Mouse (Mus musculus) hindlimb bud, embryonic 11.5 days (tissue): ENCODE data around the gene Tmem11.
"Not testable (repeated sequence)": the region's sequence is repeated elsewhere in the genome, so short reads cannot be mapped to it uniquely, and the experiment has no call there.

ENCODE experiments used
- DNase-seq: peaks from one replicate; pipeline ENCODE4 v3.0.0-alpha.2; 2012; ENCODE audit warnings: low read depth, low spot score; ENCODE audit errors: extremely low spot score

Gene Tmem11

GRCm38 (mm10) chr11:60889861-60890260 lies 10.8 kb upstream of the Tmem11 start:
- no peak for DNase-seq

DNA sequence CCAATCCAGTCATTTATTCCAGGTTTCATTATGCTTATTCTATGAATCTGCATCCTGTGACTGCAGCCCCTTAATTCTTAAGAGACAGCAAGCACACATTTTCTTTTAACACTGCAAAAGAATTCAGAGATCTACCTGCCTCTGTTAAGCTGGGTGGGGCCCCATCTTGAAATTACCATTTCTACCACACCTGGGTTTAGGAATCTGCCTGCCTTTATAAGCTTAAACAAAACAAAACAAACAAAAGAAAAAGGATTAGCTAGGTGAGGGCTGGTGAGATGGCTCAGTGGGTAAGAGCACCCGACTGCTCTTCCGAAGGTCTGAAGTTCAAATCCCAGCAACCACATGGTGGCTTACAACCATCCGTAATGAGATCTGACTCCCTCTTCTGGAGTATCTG lies 7.9 kb upstream of the Tmem11 start:
- not testable (repeated sequence) for DNase-seq

DNA sequence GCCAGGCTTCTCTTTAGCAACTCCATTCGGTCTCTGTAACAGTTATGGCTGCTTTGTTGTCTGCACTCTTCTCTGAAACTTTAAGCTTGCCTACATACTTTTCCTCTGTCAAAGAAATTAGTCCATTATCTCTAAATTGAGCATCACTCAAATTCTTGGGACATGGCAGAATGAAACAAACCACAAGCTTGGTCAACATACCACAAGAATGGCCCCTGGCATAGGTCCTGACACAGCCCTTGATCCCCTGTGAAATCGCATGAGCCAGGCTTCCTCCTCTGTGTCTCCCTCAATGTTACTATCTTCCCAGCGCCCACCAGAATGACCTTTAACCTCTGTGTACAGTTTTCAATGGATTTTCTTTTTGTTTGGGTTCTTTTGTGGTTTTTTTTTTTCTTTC lies 3.3 kb upstream of the Tmem11 start:
- no peak for DNase-seq

DNA sequence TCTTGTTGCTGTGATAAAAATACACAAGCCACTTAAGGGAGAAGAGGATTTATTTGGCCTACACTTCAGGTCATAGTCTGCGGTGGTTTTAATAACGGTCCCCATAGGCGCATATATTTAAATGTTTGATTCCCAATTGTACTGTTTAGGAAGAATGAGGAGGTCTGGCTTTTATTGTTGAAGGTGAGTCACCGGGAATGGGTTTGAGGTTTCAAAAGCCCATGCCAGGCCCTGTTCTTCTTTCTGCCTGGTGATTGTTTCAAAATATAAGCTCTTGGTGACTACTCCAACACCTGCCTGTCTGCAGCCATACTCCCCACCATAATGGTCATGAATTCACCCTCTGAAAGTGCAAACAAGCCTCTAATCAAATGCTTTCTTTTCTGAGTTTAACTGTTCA lies 1.5 kb upstream of the Tmem11 start:
- no peak for DNase-seq

DNA sequence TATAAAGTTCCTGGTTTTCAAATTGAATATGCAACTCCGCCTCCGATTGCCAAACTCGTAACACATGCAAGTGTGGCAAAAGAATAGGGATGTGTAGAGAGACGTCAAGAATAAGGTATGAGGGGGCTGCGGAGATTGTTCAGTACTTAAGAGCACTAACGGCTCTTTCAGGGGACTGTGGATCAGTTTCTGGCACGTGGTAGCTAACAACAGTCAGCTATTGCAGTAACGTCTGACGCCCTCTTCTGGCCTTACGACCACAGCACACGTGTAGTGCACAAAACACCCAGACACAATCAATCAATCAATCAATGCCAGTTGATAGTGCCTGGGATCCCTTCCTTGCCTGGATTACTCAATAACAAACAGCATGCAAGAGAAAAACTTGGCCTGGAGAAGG lies 351 bp upstream of the Tmem11 start:
- DNase-seq: peak; percentile 33

- no peak for DNase-seq
These were observed 938 bp downstream of the Tmem11 start for GRCm38 (mm10) chr11:60878056-60878612.

GRCm38 (mm10) chr11:60873101-60873500 lies 6.0 kb downstream of the Tmem11 start:
- no peak for DNase-seq

DNA sequence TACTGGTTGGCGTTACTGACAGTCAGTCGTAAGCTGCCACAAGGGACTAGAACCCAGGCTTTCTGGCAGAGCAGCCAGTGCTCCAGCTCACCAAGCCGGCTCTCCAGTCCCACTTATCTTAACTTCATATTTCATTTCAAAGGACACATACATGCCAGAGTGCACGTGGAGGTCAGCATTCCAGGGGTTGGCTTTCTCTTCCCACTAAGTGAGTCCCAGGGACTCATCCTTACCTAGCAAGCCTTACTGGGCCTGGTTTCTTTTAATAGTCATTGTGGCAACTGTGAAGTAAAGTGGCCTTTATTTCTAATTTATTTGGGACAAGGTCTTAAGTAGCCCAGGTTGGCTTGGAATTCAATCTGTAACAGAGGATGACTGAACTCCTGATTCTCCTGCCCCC lies 7.7 kb downstream of the Tmem11 start:
- DNase-seq: no peak

GRCm38 (mm10) chr11:60869471-60869870 lies 9.6 kb downstream of the Tmem11 start:
- not testable (repeated sequence) for DNase-seq

- DNase-seq: no peak
These were observed 11.2 kb downstream of the Tmem11 start for GRCm38 (mm10) chr11:60867904-60868303.

- DNase-seq: no peak
These were observed 11.6 kb downstream of the Tmem11 start for GRCm38 (mm10) chr11:60867456-60867855.

- no peak for DNase-seq
These were observed 13.1 kb downstream of the Tmem11 start for GRCm38 (mm10) chr11:60866021-60866420.

DNA sequence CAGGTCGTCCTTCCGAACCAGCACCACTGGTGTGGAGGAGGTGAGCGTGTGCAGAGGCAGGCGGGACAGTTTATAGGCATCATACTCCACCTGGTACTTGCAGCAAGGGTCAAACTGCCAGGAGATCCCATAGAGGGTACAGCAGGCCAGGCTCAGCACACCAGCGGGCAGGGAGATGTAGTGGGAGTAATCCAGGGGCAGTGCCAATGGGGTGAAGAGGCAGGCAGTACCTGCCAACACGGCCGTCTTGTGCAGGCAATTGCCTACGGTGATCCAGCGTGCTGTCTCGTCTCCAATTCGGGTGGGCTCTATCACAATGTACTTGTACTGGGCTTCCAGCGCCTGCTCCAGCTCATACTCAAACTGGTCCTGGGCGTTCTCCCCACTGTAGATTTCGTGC lies 14.2 kb downstream of the Tmem11 start:
- no peak for DNase-seq

- no peak for DNase-seq
These were observed 14.9 kb downstream of the Tmem11 start for GRCm38 (mm10) chr11:60864166-60864565.

- no peak for DNase-seq
These were observed 15.9 kb downstream of the Tmem11 start for GRCm38 (mm10) chr11:60863196-60863595.

- no peak for DNase-seq
These were observed 17.1 kb downstream of the Tmem11 start for GRCm38 (mm10) chr11:60861993-60862392.

DNA sequence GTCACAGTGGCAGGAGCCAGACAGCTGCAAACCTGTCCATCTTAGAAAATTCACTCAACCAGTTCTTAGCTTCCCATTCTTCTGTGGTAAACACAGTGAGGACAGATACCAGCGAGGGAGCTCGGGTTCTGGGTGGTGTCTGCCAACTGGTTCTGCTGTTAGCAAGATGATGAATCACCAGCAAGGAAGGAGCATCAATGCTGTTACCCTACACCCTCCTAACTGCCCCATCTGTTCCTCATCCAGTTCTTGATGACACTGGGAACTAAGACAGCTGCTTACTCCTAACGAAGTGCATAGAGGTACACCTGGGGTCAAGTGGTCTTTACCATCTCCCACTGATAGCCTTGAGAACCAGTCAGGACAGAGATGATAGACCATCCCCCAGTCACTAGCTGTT lies 22.5 kb downstream of the Tmem11 start:
- no peak for DNase-seq

GRCm38 (mm10) chr11:60845415-60845814 lies 33.7 kb downstream of the Tmem11 start:
- DNase-seq: no peak

- no peak for DNase-seq
These were observed 35.7 kb downstream of the Tmem11 start for GRCm38 (mm10) chr11:60843412-60843811.

DNA sequence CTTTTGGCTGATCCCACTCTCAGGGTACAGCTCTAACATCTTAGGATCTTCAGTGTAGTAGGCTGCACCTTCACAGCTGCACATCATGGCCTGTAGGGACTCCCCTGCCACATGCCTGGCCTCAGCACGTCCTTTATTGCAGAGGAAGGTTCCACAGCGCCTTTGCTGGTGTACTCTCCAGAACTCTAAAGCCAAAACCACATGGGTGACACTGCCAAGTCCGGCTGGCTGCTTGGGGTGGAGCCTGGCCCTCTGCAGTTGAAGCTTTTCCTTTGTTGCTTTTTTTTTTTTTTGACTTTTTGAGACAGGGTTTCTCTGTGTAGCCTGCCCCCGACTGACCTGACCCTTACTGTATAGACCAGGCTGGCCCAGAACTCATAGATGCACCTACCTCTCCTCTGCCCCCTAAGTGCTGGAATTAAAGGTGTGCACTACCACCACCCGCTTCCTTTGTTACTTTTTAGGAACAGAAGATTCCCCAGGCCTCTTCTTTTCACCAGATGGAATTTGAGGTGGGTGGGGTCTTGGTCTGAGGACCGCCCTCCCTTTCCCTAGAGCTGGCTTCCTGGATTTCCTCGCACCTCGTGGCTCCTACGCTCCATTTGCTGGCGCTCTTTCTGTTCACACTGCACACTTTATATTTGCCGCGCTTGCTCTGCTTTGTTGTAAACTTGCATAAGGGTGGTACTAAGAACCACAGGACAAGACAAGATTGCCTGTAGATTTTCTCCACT lies 37.4 kb downstream of the Tmem11 start:
- DNase-seq: no peak

DNA sequence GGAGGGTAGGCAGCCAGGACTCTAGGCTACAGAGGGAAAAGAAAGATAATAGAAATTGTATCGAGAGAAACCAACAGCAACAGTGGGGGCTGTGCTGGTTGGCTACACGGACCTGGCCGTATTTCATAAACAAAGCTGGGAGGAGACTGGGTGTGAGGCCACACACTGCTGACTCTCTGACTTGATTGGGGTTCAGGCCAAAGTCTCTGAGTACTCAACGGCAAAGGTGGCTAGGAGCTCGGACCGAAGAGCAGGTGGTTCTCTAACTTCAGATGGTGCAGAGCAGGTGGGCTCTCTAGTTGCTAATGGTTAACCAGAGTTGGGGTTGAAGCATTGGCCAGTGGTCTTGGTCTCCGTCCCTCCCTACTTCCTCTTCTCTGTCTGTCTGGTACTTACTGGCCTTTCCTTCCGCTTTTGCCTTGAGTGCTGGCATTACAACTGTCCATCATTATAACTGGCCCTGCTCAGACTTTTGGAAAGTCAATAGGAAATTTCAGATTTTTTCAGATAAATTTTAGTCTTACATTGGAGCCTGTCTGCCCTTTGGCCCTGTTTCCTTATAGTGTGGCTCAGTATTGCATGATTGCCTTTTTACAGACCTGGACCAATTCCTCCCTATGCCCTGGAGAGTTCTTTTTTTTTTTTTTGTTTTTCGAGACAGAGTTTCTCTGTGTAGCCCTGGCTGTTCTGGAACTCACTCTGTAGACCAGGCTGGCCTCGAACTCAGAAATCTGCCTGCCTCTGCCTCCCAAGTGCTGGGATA lies 41.2 kb downstream of the Tmem11 start:
- DNase-seq: no peak

DNA sequence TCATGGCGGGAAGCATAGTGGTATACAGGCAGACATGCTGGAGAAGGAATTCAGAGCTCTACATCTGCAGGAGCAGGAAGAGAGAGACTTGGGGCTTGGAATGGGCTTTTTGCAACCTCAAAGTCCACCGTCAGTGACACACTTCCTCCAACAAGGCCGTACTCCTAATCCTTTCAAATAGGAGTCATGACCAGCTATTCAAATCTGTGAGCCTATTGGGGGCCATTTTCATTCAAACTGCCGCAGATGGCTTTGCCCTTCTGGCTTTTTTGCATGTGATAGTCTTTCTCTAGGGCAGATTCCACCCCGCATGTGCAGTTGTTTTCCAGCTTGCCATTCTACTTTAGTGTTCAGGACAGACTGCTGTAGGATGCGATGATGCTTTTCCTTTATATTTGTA lies 42.2 kb downstream of the Tmem11 start:
- DNase-seq: no peak
